24 mouse cellular contexts compared by ENCODE assay signal in the genomic region with DNA sequence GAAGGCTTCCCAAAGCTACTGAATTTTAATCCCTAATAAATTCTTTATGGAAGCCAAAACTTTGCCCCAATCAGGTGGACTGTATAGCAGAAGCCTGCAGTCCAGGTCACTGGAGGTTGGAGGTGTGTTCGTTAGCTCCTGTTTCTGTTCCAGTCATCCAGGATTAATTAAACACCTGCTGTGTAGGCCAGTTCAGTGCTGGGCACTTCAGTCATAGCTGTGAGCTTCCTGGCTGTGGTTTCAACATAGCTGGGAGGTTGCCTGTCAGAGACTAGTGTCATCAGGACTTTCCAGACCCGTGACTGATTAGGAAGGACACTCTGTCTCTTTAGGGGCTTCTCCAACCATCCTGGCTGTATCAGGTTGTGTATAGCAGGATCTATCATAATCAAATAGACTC.
DNase-seq lines count a peak whose midpoint lies in the region; ATAC-seq and TF ChIP-seq lines count a peak whose summit lies in the region.
"Had no signal": no experiment of that assay in that cellular context is flagged by ENCODE, and none has a peak within 500 bp of the region (broad histone marks: within the 10 kb centered on the region; RNA-seq: fewer than 3 reads in every experiment).

No protein-coding gene starts in this region.

- no peak overlapping the region for H3K27ac ChIP-seq in cerebellum, adult 2 months (ENCODE audit: insufficient read depth, low read length)
- H3K27ac ChIP-seq in midbrain, postnatal 0 days (ENCODE audit: low read depth, low read length), result no peak overlapping the region
- no peak overlapping the region for H3K27ac ChIP-seq in midbrain, embryonic 15.5 days
- H3K27ac ChIP-seq: forebrain, embryonic 10.5 days; forebrain, embryonic 13.5 days; heart, adult 2 months; heart, embryonic 10.5 days; heart, embryonic 13.5 days; hindbrain, embryonic 15.5 days; intestine, embryonic 15.5 days had no signal

- 12% methylated on average over 2 of the region's 2 CpGs for WGBS in cerebellum, adult 2 months
- WGBS in midbrain, postnatal 0 days, result 52% methylated on average over 2 of the region's 2 CpGs
- WGBS in midbrain, embryonic 15.5 days, result 61% methylated on average over 2 of the region's 2 CpGs

- TF ChIP-seq CTCF in cerebellum, adult 2 months (IDR thresholded peaks at IDR 0.05; ENCODE audit: borderline replicate concordance, insufficient read depth, low read depth, low read length), result no peak
- TF ChIP-seq CTCF in midbrain, postnatal 0 days (IDR thresholded peaks at IDR 0.05), result no peak

- peak; percentile 50 for DNase-seq in brain, adult 2 months (ENCODE audit: low read depth, low spot score)
- peak; percentile 12 for DNase-seq in cerebellum, adult 11 months
- peak; percentile 43 to 53 for DNase-seq in cerebellum, adult 2 months
- peak; percentile 34 for DNase-seq in cerebellum, adult 9-11 months
- no peak for DNase-seq in right cerebral cortex, postnatal 36 days (ENCODE audit: low spot score in 2 of 2)
- no peak for DNase-seq in midbrain, postnatal 0 days (ENCODE audit: low spot score)
- DNase-seq in adrenal gland, postnatal 10 days, result no peak
- DNase-seq: adrenal gland, adult 8-10 months; adrenal gland, postnatal 36 days; gastrocnemius, postnatal 10 days; gastrocnemius, postnatal 36 days; heart, adult 2 months; heart, postnatal 14 days; heart, postnatal 4 days; kidney, adult 11 months had no signal

- TF ChIP-seq POLR2A in cerebellum, adult 2 months (IDR thresholded peaks at IDR 0.05; ENCODE audit: borderline replicate concordance, insufficient read depth, low read length), result no peak

- peaks cover 27% of the 10 kb centered on the region for H3K4me1 ChIP-seq in cerebellum, adult 2 months (ENCODE audit: control insufficient read depth, insufficient read depth, low read length)
- H3K4me1 ChIP-seq in midbrain, postnatal 0 days (ENCODE audit: insufficient read depth, low read length), result no peaks in the 10 kb centered on the region; the same call in 1 of the 2 replicates
- H3K4me1 ChIP-seq in midbrain, embryonic 15.5 days, result 0 out of 2 replicates have a peak, but pooled peaks cover 4% of the 10 kb centered on the region
- H3K4me1 ChIP-seq: heart, embryonic 10.5 days; heart, embryonic 13.5 days; intestine, embryonic 15.5 days had no signal

- no peak overlapping the region for H3K4me3 ChIP-seq in cerebellum, adult 2 months (replicated peaks; ENCODE audit: insufficient read depth, low read depth, low read length)
- H3K4me3 ChIP-seq in midbrain, postnatal 0 days (ENCODE audit: low read depth, low read length), result no peak overlapping the region
- H3K4me3 ChIP-seq in midbrain, embryonic 15.5 days, result no peak overlapping the region
- H3K4me3 ChIP-seq: forebrain, embryonic 10.5 days; forebrain, embryonic 13.5 days; heart, adult 2 months; heart, embryonic 10.5 days; heart, embryonic 13.5 days; hindbrain, embryonic 15.5 days; intestine, embryonic 15.5 days had no signal

- H3K4me2 ChIP-seq in midbrain, postnatal 0 days (ENCODE audit: low read depth, low read length, poor library complexity, severe bottlenecking), result no peak overlapping the region
- H3K4me2 ChIP-seq in midbrain, embryonic 15.5 days, result no peak overlapping the region
- H3K4me2 ChIP-seq: forebrain, embryonic 13.5 days; heart, embryonic 13.5 days; hindbrain, embryonic 15.5 days; intestine, embryonic 15.5 days had no signal

- no peaks in the 10 kb centered on the region for H3K27me3 ChIP-seq in cerebellum, adult 2 months (ENCODE audit: control insufficient read depth, insufficient read depth, low read length)
- H3K27me3 ChIP-seq in midbrain, postnatal 0 days (ENCODE audit: insufficient read depth, low read length), result no peaks in the 10 kb centered on the region
- no peaks in the 10 kb centered on the region for H3K27me3 ChIP-seq in midbrain, embryonic 15.5 days (replicated peaks)
- H3K27me3 ChIP-seq: forebrain, embryonic 13.5 days; hindbrain, embryonic 15.5 days; intestine, embryonic 15.5 days had no signal

- no peak for ATAC-seq in midbrain, postnatal 0 days (ENCODE audit: low FRiP score)
- ATAC-seq in midbrain, embryonic 15.5 days (replicated peaks), result no peak
- ATAC-seq: CD4-positive, CD25-positive, alpha-beta regulatory T cell, adult 4 months; forebrain, embryonic 13.5 days; forebrain, embryonic 16.5 days; intestine, embryonic 15.5 days had no signal

- peaks cover 28% of the 10 kb centered on the region for H3K36me3 ChIP-seq in midbrain, postnatal 0 days (ENCODE audit: insufficient read depth, low read length)
- H3K36me3 ChIP-seq in midbrain, embryonic 15.5 days (replicated peaks), result 0 out of 2 replicates have a peak, but pooled peaks cover 2% of the 10 kb centered on the region
- H3K36me3 ChIP-seq: forebrain, embryonic 10.5 days; heart, embryonic 10.5 days; heart, embryonic 13.5 days; intestine, embryonic 15.5 days had no signal

- H3K9ac ChIP-seq in midbrain, postnatal 0 days (replicated peaks; ENCODE audit: low read length, poor library complexity, severe bottlenecking), result no peak overlapping the region
- H3K9ac ChIP-seq in midbrain, embryonic 15.5 days, result no peak overlapping the region
- H3K9ac ChIP-seq: forebrain, embryonic 13.5 days; heart, embryonic 13.5 days; hindbrain, embryonic 15.5 days; intestine, embryonic 15.5 days had no signal

- no peaks in the 10 kb centered on the region for H3K9me3 ChIP-seq in midbrain, postnatal 0 days (ENCODE audit: low read length)
- H3K9me3 ChIP-seq in midbrain, embryonic 15.5 days, result no peaks in the 10 kb centered on the region
- H3K9me3 ChIP-seq: forebrain, embryonic 10.5 days; forebrain, embryonic 13.5 days; heart, embryonic 10.5 days; heart, embryonic 13.5 days; hindbrain, embryonic 15.5 days; intestine, embryonic 15.5 days had no signal

Comparison
In these comparisons a context has a peak if more than half of its experiments do, and no peak if none do; other contexts are left out.
1. DNase-seq: peak in brain, adult 2 months (single experiment), cerebellum, adult 11 months (single experiment), cerebellum, adult 2 months (2 of 2) and cerebellum, adult 9-11 months (single experiment); none in right cerebral cortex, postnatal 36 days (0 of 2), midbrain, postnatal 0 days (single experiment) and adrenal gland, postnatal 10 days (single experiment).